Mouse (Mus musculus) olfactory bulb, adult 2 months (tissue): Measurements from ENCODE around the gene Dap3.

ENCODE experiments used
- CTCF ChIP-seq: fragments of 200-500 bp; IDR thresholded peaks from 2 replicates; pipeline ENCODE4 v1.5.1; 2012; ENCODE audit warnings: low read depth, mild to moderate bottlenecking, low read length, moderate library complexity; ENCODE audit not compliant: insufficient read depth
- POLR2A ChIP-seq: fragments of 200-500 bp; IDR thresholded peaks from 2 replicates; pipeline ENCODE4 v1.6.1; 2012; ENCODE audit warnings: mild to moderate bottlenecking, low read depth, low read length, moderate library complexity; ENCODE audit not compliant: insufficient read depth

GRCm38 (mm10) chr3:88953736-88954135 lies 2.8 kb upstream of the Dap3 start:
- TF ChIP-seq POLR2A, result no peak
- TF ChIP-seq CTCF, result no peak
